Mouse (Mus musculus) C2C12 (cell line): ENCODE measurements around the gene Artn.

Source experiments
- CEBPB ChIP-seq: IDR thresholded peaks from one replicate; pipeline ENCODE4 v1.6.1; 2011; ENCODE audit warnings: low read depth, mild to moderate bottlenecking, control low read depth, moderate library complexity
- CTCF ChIP-seq: IDR thresholded peaks from one replicate; pipeline ENCODE4 v1.5.1; 2011; ENCODE audit not compliant: control insufficient read depth, insufficient read depth, insufficient read length

GRCm38 (mm10) chr4:117934081-117934480 is 4.5 kb upstream of the Artn start:
- no peak for TF ChIP-seq CTCF
- TF ChIP-seq CEBPB = no peak
